ENCODE assay signal across 10 mouse cellular contexts in genomic region chr9:66917892-66918255, GRCm38 (mm10). TPM values are rescaled to one million over a fixed set of nuclear protein-coding genes. Genes with fewer than 3 reads are reported as not detected.
DNase-seq lines count a peak whose midpoint lies in the region; ATAC-seq lines count a peak whose summit lies in the region.
"Had no signal": no experiment of that assay in that cellular context is flagged by ENCODE, and none has a peak within 500 bp of the region (broad histone marks: within the 10 kb centered on the region; RNA-seq: fewer than 3 reads in every experiment).

No protein-coding gene starts in this region.

- no peak overlapping the region for H3K27ac ChIP-seq in lung, embryonic 16.5 days (ENCODE audit: low read length)
- H3K27ac ChIP-seq in intestine, embryonic 15.5 days, result no peak overlapping the region
- H3K27ac ChIP-seq in neural tube, embryonic 15.5 days (replicated peaks), result no peak overlapping the region

- H3K4me1 ChIP-seq in erythroblast, embryonic 14.5 days (ENCODE audit: control insufficient read depth), result peaks cover 77% of the 10 kb centered on the region
- H3K4me1 ChIP-seq in lung, embryonic 16.5 days (replicated peaks; ENCODE audit: control insufficient read depth, insufficient read depth, low read length), result peaks cover 28% of the 10 kb centered on the region
- peaks cover 15% of the 10 kb centered on the region for H3K4me1 ChIP-seq in intestine, embryonic 15.5 days (replicated peaks)
- peaks cover 51% of the 10 kb centered on the region for H3K4me1 ChIP-seq in neural tube, embryonic 15.5 days

- no peak for ATAC-seq in erythroblast, adult 5-6 weeks (replicated peaks; ENCODE audit: low FRiP score, poor library complexity, severe bottlenecking)
- ATAC-seq in lung, embryonic 16.5 days (ENCODE audit: low read depth), result no peak
- ATAC-seq in intestine, embryonic 15.5 days, result no peak
- no peak for ATAC-seq in neural tube, embryonic 15.5 days (ENCODE audit: low FRiP score)

- WGBS in lung, embryonic 16.5 days, result 68% methylated on average over 1 of the region's 1 CpGs
- 84% methylated on average over 1 of the region's 1 CpGs for WGBS in intestine, embryonic 15.5 days
- 72% methylated on average over 1 of the region's 1 CpGs for WGBS in neural tube, embryonic 15.5 days

- no peak overlapping the region for H3K9ac ChIP-seq in lung, embryonic 16.5 days (ENCODE audit: low read length)
- H3K9ac ChIP-seq in intestine, embryonic 15.5 days, result no peak overlapping the region
- 0 out of 2 replicates have a peak overlapping the region, but pooled peaks have one; percentile 88 for H3K9ac ChIP-seq in neural tube, embryonic 15.5 days (replicated peaks)

- peaks cover 3% of the 10 kb centered on the region for H3K9me3 ChIP-seq in erythroblast, embryonic 14.5 days (ENCODE audit: control insufficient read depth, low read length)
- no peaks in the 10 kb centered on the region for H3K9me3 ChIP-seq in lung, embryonic 16.5 days (ENCODE audit: control insufficient read depth, low read length)
- no peaks in the 10 kb centered on the region for H3K9me3 ChIP-seq in intestine, embryonic 15.5 days
- no peaks in the 10 kb centered on the region for H3K9me3 ChIP-seq in neural tube, embryonic 15.5 days (replicated peaks)

- peak overlapping the region; percentile 91 for H3K4me3 ChIP-seq in erythroblast, embryonic 14.5 days (replicated peaks)
- peak overlapping the region; percentile 12; the same call in 1 of the 2 replicates for H3K4me3 ChIP-seq in lung, embryonic 16.5 days (ENCODE audit: low read length)
- no peak overlapping the region for H3K4me3 ChIP-seq in intestine, embryonic 15.5 days (replicated peaks)
- H3K4me3 ChIP-seq in neural tube, embryonic 15.5 days (replicated peaks), result peak overlapping the region; percentile 94

- DNase-seq in lung, postnatal 10 days, result no peak
- no peak for DNase-seq in adrenal gland, postnatal 4 days (ENCODE audit: low spot score in 2 of 2)
- no peak for DNase-seq in cerebellum, adult 9-10 months
- DNase-seq: lung, postnatal 4 days; right cerebral cortex, postnatal 4 days had no signal

- H3K36me3 ChIP-seq in erythroblast, embryonic 14.5 days (ENCODE audit: control insufficient read depth), result peaks cover 56% of the 10 kb centered on the region
- H3K36me3 ChIP-seq in lung, embryonic 16.5 days (ENCODE audit: control insufficient read depth, insufficient read depth, low read length), result no peaks in the 10 kb centered on the region
- no peaks in the 10 kb centered on the region for H3K36me3 ChIP-seq in intestine, embryonic 15.5 days
- H3K36me3 ChIP-seq in neural tube, embryonic 15.5 days, result no peaks in the 10 kb centered on the region

- H3K27me3 ChIP-seq in erythroblast, embryonic 14.5 days (ENCODE audit: control insufficient read depth), result no peaks in the 10 kb centered on the region
- H3K27me3 ChIP-seq in lung, embryonic 16.5 days (ENCODE audit: control insufficient read depth, insufficient read depth, low read depth, low read length), result no peaks in the 10 kb centered on the region
- no peaks in the 10 kb centered on the region for H3K27me3 ChIP-seq in intestine, embryonic 15.5 days (replicated peaks)
- H3K27me3 ChIP-seq in neural tube, embryonic 15.5 days (replicated peaks), result no peaks in the 10 kb centered on the region

- H3K4me2 ChIP-seq in lung, embryonic 16.5 days (ENCODE audit: low read depth, low read length), result peak overlapping the region; percentile 57
- peak overlapping the region; percentile 78 for H3K4me2 ChIP-seq in intestine, embryonic 15.5 days (replicated peaks)
- peak overlapping the region; percentile 84 for H3K4me2 ChIP-seq in neural tube, embryonic 15.5 days

RNA-seq across cellular contexts. Expression of gene Rab8b, which starts 1.6 kb away (rescaled TPM):
- 0.37 and 0.53 TPM in 2 replicates for polyA plus RNA-seq in erythroblast, embryonic 14.5 days (2012)
- total RNA-seq in erythroblast, adult 5-6 weeks (2015; ENCODE audit: low replicate concordance), result 41.3 and 62.1 TPM in 2 replicates
- 99.4 and 106 TPM in 2 replicates for total RNA-seq in erythroblast, adult 5-6 weeks (2017; ENCODE audit: low replicate concordance)
- 28.8 and 30.4 TPM in 2 replicates for polyA plus RNA-seq in lung, embryonic 16.5 days (2015; fragmentation: Nextera tagmentation; extraction: Ambion mirVana)
- 20.5 and 20.6 TPM in 2 replicates for polyA plus RNA-seq in intestine, embryonic 15.5 days (2015; fragmentation: Nextera tagmentation; extraction: Ambion mirVana)
- 30.8 and 32.1 TPM in 2 replicates for polyA plus RNA-seq in neural tube, embryonic 15.5 days (2015; fragmentation: Nextera tagmentation; extraction: Ambion mirVana)
- 10 to 100 TPM; 27.5 to 28.2 TPM for total RNA-seq in adrenal gland, postnatal 4 days (2021)

RNA-seq across cellular contexts. Expression of gene Rps27l, which starts 28.0 kb away (rescaled TPM):
- 10.2 and 12.0 TPM in 2 replicates for polyA plus RNA-seq in erythroblast, embryonic 14.5 days (2012)
- 102 and 125 TPM in 2 replicates for total RNA-seq in erythroblast, adult 5-6 weeks (2015; ENCODE audit: low replicate concordance)
- 23.7 and 43.2 TPM in 2 replicates for total RNA-seq in erythroblast, adult 5-6 weeks (2017; ENCODE audit: low replicate concordance)
- polyA plus RNA-seq in lung, embryonic 16.5 days (2015; fragmentation: Nextera tagmentation; extraction: Ambion mirVana), result 612 and 687 TPM in 2 replicates
- polyA plus RNA-seq in intestine, embryonic 15.5 days (2015; fragmentation: Nextera tagmentation; extraction: Ambion mirVana), result 830 and 881 TPM in 2 replicates
- polyA plus RNA-seq in neural tube, embryonic 15.5 days (2015; fragmentation: Nextera tagmentation; extraction: Ambion mirVana), result 234 and 310 TPM in 2 replicates
- 100 to 1,000 TPM; 301 to 308 TPM for total RNA-seq in adrenal gland, postnatal 4 days (2021)

RNA-seq across cellular contexts. Expression of gene Lactb, which starts 57.4 kb away (rescaled TPM):
- polyA plus RNA-seq in erythroblast, embryonic 14.5 days (2012), result 0.16 and 0.20 TPM in 2 replicates
- 0.96 and 12.1 TPM in 2 replicates for total RNA-seq in erythroblast, adult 5-6 weeks (2015; ENCODE audit: low replicate concordance)
- total RNA-seq in erythroblast, adult 5-6 weeks (2017; ENCODE audit: low replicate concordance), result 3.2 and 7.2 TPM in 2 replicates
- 6.0 and 7.0 TPM in 2 replicates for polyA plus RNA-seq in lung, embryonic 16.5 days (2015; fragmentation: Nextera tagmentation; extraction: Ambion mirVana)
- 7.2 and 8.2 TPM in 2 replicates for polyA plus RNA-seq in intestine, embryonic 15.5 days (2015; fragmentation: Nextera tagmentation; extraction: Ambion mirVana)
- polyA plus RNA-seq in neural tube, embryonic 15.5 days (2015; fragmentation: Nextera tagmentation; extraction: Ambion mirVana), result 12.4 and 12.7 TPM in 2 replicates
- total RNA-seq in adrenal gland, postnatal 4 days (2021), result 10 to 100 TPM; 14.5 TPM

Comparison
In these comparisons a context has a peak if more than half of its experiments do, and no peak if none do; other contexts are left out.
1. RNA of gene Rab8b, which starts 1.6 kb away (polyA plus RNA-seq): 30.8 to 32.1 TPM in neural tube, embryonic 15.5 days, 28.8 to 30.4 TPM in lung, embryonic 16.5 days and 20.5 to 20.6 TPM in intestine, embryonic 15.5 days; 0.37 to 0.53 TPM in erythroblast, embryonic 14.5 days; every median in the first group is over 10 times any median in the second.
2. RNA of gene Rps27l, which starts 28.0 kb away (polyA plus RNA-seq): 830 to 881 TPM in intestine, embryonic 15.5 days, 612 to 687 TPM in lung, embryonic 16.5 days and 234 to 310 TPM in neural tube, embryonic 15.5 days; 10.2 to 12.0 TPM in erythroblast, embryonic 14.5 days; every median in the first group is over 10 times any median in the second.
3. Peak in every context shown above with its lines, with median percentiles within 50 percentile points of each other: H3K4me2 ChIP-seq.